Mouse (Mus musculus): ENCODE measurements around the gene Dzip1l. TPM values are rescaled to one million over a fixed set of nuclear protein-coding genes. Genes with fewer than 3 reads are reported as not detected.

Dzip1l gene
- polyA plus RNA-seq, 1 experiment, result 2.1 TPM

- no peak overlapping the region for H3K4me3 ChIP-seq (ENCODE audit: extremely low read depth, insufficient read depth, insufficient read length)
- TF ChIP-seq POLR2A (IDR thresholded peaks at IDR 0.05; ENCODE audit: low read depth, low read length), result no peak
- no peak for TF ChIP-seq CTCF (IDR thresholded peaks at IDR 0.05; ENCODE audit: extremely low read depth, insufficient read depth, insufficient read length, insufficient replicate concordance)
- H3K36me3 ChIP-seq (ENCODE audit: control insufficient read depth, insufficient read depth, low read length), result no peaks in the 10 kb centered on the region
- H3K27me3 ChIP-seq (ENCODE audit: control insufficient read depth, insufficient read depth, low read length), result no peaks in the 10 kb centered on the region
- no peak overlapping the region for H3K27ac ChIP-seq (ENCODE audit: insufficient read depth, low read length)
- no peak for DNase-seq (ENCODE audit: low read depth in 1 of 2, low spot score in 2 of 2)
- no peaks in the 10 kb centered on the region for H3K4me1 ChIP-seq (ENCODE audit: control insufficient read depth, insufficient read depth, insufficient read length)
- WGBS, result 44% methylated on average over 2 of the region's 2 CpGs
Observed at GRCm38 (mm10) chr9:99671603-99672002, 42.3 kb downstream of the Dzip1l start.

DNA sequence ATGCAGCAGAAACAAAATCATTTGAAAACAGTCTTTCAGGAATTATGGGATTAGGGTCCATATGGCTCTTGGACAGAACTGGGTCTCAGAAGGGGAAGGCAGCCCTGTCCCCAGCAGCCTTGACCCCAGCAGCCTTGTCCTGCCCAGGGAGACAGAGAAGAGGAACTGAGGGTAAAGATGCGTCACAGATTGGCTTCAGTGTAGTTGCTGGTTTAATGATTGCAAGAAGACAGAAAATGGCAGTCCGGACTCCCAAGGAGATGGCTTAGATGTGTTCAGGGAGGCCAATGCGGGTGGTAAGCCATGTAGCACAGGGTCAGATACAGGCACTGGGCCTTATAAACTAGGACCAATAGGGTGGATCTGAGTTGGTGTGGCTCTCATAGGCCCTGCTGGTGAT lies 46.4 kb downstream of the Dzip1l start:
- WGBS, result 91% methylated on average over 3 of the region's 3 CpGs
- Histone ChIP-seq H3K36me3 (ENCODE audit: control insufficient read depth, insufficient read depth, low read length) (no peaks in the 10 kb centered on the region), H3K4me1 (ENCODE audit: control insufficient read depth, insufficient read depth, insufficient read length) (no peaks in the 10 kb centered on the region), H3K4me3 (ENCODE audit: extremely low read depth, insufficient read depth, insufficient read length) (no peak overlapping the region), H3K27ac (ENCODE audit: insufficient read depth, low read length) (no peak overlapping the region), H3K27me3 (ENCODE audit: control insufficient read depth, insufficient read depth, low read length) (no peaks in the 10 kb centered on the region)
- DNase-seq (ENCODE audit: low read depth in 1 of 2, low spot score in 2 of 2), result no peak
- no peak for TF ChIP-seq POLR2A (IDR thresholded peaks at IDR 0.05; ENCODE audit: low read depth, low read length)
- TF ChIP-seq CTCF (IDR thresholded peaks at IDR 0.05; ENCODE audit: extremely low read depth, insufficient read depth, insufficient read length, insufficient replicate concordance), result no peak

DNA sequence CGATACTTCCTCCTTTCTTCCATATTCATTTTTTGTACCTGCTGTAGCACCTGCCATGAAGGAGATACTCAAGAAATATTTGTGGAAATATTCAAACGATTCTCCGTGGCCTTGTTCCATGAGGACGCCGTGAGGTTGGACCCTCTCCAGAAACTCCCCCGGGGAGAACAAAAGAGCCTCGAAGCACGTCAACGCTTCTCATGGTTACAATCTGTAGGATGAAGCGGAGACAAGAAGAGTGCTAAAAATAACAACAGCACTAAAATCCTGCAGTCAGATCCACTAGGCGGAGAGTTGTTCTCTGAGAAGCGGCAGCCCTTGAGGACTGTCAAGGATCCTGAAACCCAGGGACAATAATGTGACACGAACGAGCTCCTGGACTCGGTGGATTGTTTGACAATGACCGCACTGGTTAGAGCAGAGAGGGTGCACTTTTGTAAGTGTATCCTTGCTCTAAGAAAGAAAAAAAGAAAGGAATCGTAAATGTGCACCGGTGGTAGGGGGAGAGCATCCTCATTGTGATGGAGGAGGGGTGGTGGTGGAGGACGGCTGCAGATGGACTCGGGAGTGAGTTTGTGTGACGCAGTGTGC lies 52.8 kb downstream of the Dzip1l start:
- Histone ChIP-seq H3K4me1 (ENCODE audit: control insufficient read depth, insufficient read depth, insufficient read length) (no peaks in the 10 kb centered on the region), H3K4me3 (ENCODE audit: extremely low read depth, insufficient read depth, insufficient read length) (no peak overlapping the region), H3K36me3 (ENCODE audit: control insufficient read depth, insufficient read depth, low read length) (no peaks in the 10 kb centered on the region), H3K27ac (ENCODE audit: insufficient read depth, low read length) (no peak overlapping the region), H3K27me3 (ENCODE audit: control insufficient read depth, insufficient read depth, low read length) (no peaks in the 10 kb centered on the region)
- no peak for DNase-seq (ENCODE audit: low read depth in 1 of 2, low spot score in 2 of 2)
- TF ChIP-seq CTCF (IDR thresholded peaks at IDR 0.05; ENCODE audit: extremely low read depth, insufficient read depth, insufficient read length, insufficient replicate concordance), result no peak
- TF ChIP-seq POLR2A (IDR thresholded peaks at IDR 0.05; ENCODE audit: low read depth, low read length), result no peak
- 86% methylated on average over 21 of the region's 21 CpGs for WGBS

GRCm38 (mm10) chr9:99685061-99685521 lies 55.8 kb downstream of the Dzip1l start:
- Histone ChIP-seq H3K27ac (ENCODE audit: insufficient read depth, low read length) (no peak overlapping the region), H3K27me3 (ENCODE audit: control insufficient read depth, insufficient read depth, low read length) (no peaks in the 10 kb centered on the region), H3K36me3 (ENCODE audit: control insufficient read depth, insufficient read depth, low read length) (no peaks in the 10 kb centered on the region), H3K4me1 (ENCODE audit: control insufficient read depth, insufficient read depth, insufficient read length) (no peaks in the 10 kb centered on the region), H3K4me3 (ENCODE audit: extremely low read depth, insufficient read depth, insufficient read length) (no peak overlapping the region)
- WGBS, result 71% methylated on average over 5 of the region's 5 CpGs
- TF ChIP-seq POLR2A (IDR thresholded peaks at IDR 0.05; ENCODE audit: low read depth, low read length) (no peak), CTCF (IDR thresholded peaks at IDR 0.05; ENCODE audit: extremely low read depth, insufficient read depth, insufficient read length, insufficient replicate concordance) (no peak)
- no peak for DNase-seq (ENCODE audit: low read depth in 1 of 2, low spot score in 2 of 2)

GRCm38 (mm10) chr9:99685536-99686231 lies 56.4 kb downstream of the Dzip1l start:
- DNase-seq (ENCODE audit: low read depth in 1 of 2, low spot score in 2 of 2), result no peak
- Histone ChIP-seq H3K4me1 (ENCODE audit: control insufficient read depth, insufficient read depth, insufficient read length) (no peaks in the 10 kb centered on the region), H3K4me3 (ENCODE audit: extremely low read depth, insufficient read depth, insufficient read length) (no peak overlapping the region), H3K27ac (ENCODE audit: insufficient read depth, low read length) (no peak overlapping the region), H3K36me3 (ENCODE audit: control insufficient read depth, insufficient read depth, low read length) (no peaks in the 10 kb centered on the region), H3K27me3 (ENCODE audit: control insufficient read depth, insufficient read depth, low read length) (no peaks in the 10 kb centered on the region)
- WGBS, result 66% methylated on average over 5 of the region's 5 CpGs
- TF ChIP-seq POLR2A (IDR thresholded peaks at IDR 0.05; ENCODE audit: low read depth, low read length), result no peak

DNA sequence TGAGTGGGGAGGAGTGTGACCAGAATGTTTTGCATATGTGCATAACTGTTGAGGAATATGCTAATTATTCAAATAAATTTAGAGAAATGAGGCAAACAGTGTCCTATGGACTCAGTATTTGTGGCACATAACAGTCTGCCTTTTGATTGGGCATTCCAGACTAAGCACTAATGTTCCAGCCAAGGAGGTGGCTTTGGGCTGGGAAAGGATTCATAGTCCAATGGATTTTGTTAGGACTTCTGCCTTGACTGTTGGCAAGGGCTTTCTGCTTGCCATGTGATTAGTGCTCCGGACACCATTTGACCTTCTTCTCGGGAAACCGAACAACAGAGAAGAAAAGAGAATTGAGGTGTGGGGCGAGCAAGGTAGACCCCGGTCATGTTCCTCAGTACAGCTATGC lies 60.5 kb downstream of the Dzip1l start:
- H3K27ac ChIP-seq (ENCODE audit: insufficient read depth, low read length), result no peak overlapping the region
- no peak for DNase-seq (ENCODE audit: low read depth in 1 of 2, low spot score in 2 of 2)

GRCm38 (mm10) chr9:99690386-99690785 lies 61.1 kb downstream of the Dzip1l start:
- WGBS, result 85% methylated on average over 7 of the region's 7 CpGs
- no peak for DNase-seq (ENCODE audit: low read depth in 1 of 2, low spot score in 2 of 2)
- H3K27ac ChIP-seq (ENCODE audit: insufficient read depth, low read length), result no peak overlapping the region
- no peak for TF ChIP-seq POLR2A (IDR thresholded peaks at IDR 0.05; ENCODE audit: low read depth, low read length)
- no peak for TF ChIP-seq CTCF (IDR thresholded peaks at IDR 0.05; ENCODE audit: extremely low read depth, insufficient read depth, insufficient read length, insufficient replicate concordance)
- H3K4me3 ChIP-seq (ENCODE audit: extremely low read depth, insufficient read depth, insufficient read length), result no peak overlapping the region
- no peaks in the 10 kb centered on the region for H3K36me3 ChIP-seq (ENCODE audit: control insufficient read depth, insufficient read depth, low read length)
- H3K27me3 ChIP-seq (ENCODE audit: control insufficient read depth, insufficient read depth, low read length), result no peaks in the 10 kb centered on the region
- H3K4me1 ChIP-seq (ENCODE audit: control insufficient read depth, insufficient read depth, insufficient read length), result no peaks in the 10 kb centered on the region

More for the DNA sequence above, 60.5 kb downstream of the Dzip1l start:
- Histone ChIP-seq H3K4me1 (ENCODE audit: control insufficient read depth, insufficient read depth, insufficient read length) (no peaks in the 10 kb centered on the region), H3K4me3 (ENCODE audit: extremely low read depth, insufficient read depth, insufficient read length) (no peak overlapping the region), H3K36me3 (ENCODE audit: control insufficient read depth, insufficient read depth, low read length) (no peaks in the 10 kb centered on the region), H3K27me3 (ENCODE audit: control insufficient read depth, insufficient read depth, low read length) (no peaks in the 10 kb centered on the region)
- TF ChIP-seq POLR2A (IDR thresholded peaks at IDR 0.05; ENCODE audit: low read depth, low read length) (no peak), CTCF (IDR thresholded peaks at IDR 0.05; ENCODE audit: extremely low read depth, insufficient read depth, insufficient read length, insufficient replicate concordance) (no peak)
- 92% methylated on average over 5 of the region's 5 CpGs for WGBS
